25 mouse cellular contexts compared by ENCODE assay signal in the genomic region with DNA sequence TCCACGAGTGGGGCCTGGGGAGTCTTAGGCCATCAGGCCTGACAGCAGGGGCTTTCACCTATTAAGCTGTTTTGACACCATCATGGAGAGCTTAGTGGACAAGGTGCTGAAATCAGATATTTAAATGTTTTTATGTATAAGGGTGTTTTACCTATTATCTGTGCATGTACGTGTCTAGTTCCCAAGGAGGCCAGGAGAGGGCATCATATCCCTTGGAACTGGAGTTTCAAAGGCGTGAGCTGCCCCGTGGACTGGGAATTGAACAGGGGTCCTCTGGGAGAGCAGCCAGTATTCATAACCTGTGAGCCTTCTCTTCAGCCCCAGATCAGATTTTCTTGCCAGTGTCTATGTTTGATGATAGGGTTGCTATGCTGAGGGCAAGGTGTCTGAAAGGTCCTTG. TPM values are rescaled to one million over a fixed set of nuclear protein-coding genes. Genes with fewer than 3 reads are reported as not detected.
DNase-seq lines count a peak whose midpoint lies in the region; ATAC-seq and TF ChIP-seq lines count a peak whose summit lies in the region.
"Had no signal": no experiment of that assay in that cellular context is flagged by ENCODE, and none has a peak within 500 bp of the region (broad histone marks: within the 10 kb centered on the region; RNA-seq: fewer than 3 reads in every experiment).

No protein-coding gene starts in this region.

- TF ChIP-seq CTCF in heart, adult 2 months (IDR thresholded peaks at IDR 0.05): peak; percentile 23
- peak; percentile 22 for TF ChIP-seq CTCF in left cerebral cortex, adult 2 months (IDR thresholded peaks at IDR 0.05)
- peak; percentile 45 for TF ChIP-seq CTCF in ES-Bruce4 (IDR thresholded peaks at IDR 0.05; ENCODE audit: low read depth, low read length)

- no peak overlapping the region for H3K9ac ChIP-seq in heart, adult 2 months (ENCODE audit: low read depth, low read length)
- no peak overlapping the region for H3K9ac ChIP-seq in heart, embryonic 11.5 days (ENCODE audit: low read depth, low read length)
- H3K9ac ChIP-seq in ES-Bruce4 (ENCODE audit: low read depth, poor library complexity, severe bottlenecking): no peak overlapping the region
- H3K9ac ChIP-seq: heart, embryonic 15.5 days; limb, embryonic 15.5 days; liver, embryonic 14.5 days; lung, embryonic 14.5 days; midbrain, embryonic 12.5 days; neural tube, embryonic 13.5 days had no signal

- 91% methylated on average over 4 of the region's 4 CpGs for WGBS in heart, adult 2 months
- WGBS in heart, embryonic 11.5 days (ENCODE audit: insufficient replicate concordance): 80% methylated on average over 4 of the region's 4 CpGs

- no peaks in the 10 kb centered on the region for H3K9me3 ChIP-seq in heart, embryonic 11.5 days (replicated peaks; ENCODE audit: control insufficient read depth, low read length)
- no peaks in the 10 kb centered on the region for H3K9me3 ChIP-seq in ES-Bruce4 (replicated peaks; ENCODE audit: control insufficient read depth, insufficient read depth, low read length, poor library complexity, severe bottlenecking)
- H3K9me3 ChIP-seq: heart, embryonic 15.5 days; limb, embryonic 10.5 days; limb, embryonic 15.5 days; midbrain, embryonic 12.5 days; neural tube, embryonic 13.5 days had no signal

- TF ChIP-seq EP300 in heart, adult 2 months (IDR thresholded peaks at IDR 0.05; ENCODE audit: insufficient read depth, low read depth, low read length): no peak
- TF ChIP-seq EP300 in ES-Bruce4 (IDR thresholded peaks at IDR 0.05; ENCODE audit: insufficient read depth, low read depth, low read length): no peak

- no peak for TF ChIP-seq POLR2A in heart, adult 2 months (IDR thresholded peaks at IDR 0.05; ENCODE audit: insufficient read depth, low read depth, low read length)
- TF ChIP-seq POLR2A in ES-Bruce4 (IDR thresholded peaks at IDR 0.05; ENCODE audit: insufficient read depth, low read length): no peak

- no peak overlapping the region for H3K4me3 ChIP-seq in heart, adult 2 months
- no peak overlapping the region for H3K4me3 ChIP-seq in heart, embryonic 11.5 days (ENCODE audit: low read depth, low read length)
- no peak overlapping the region for H3K4me3 ChIP-seq in left cerebral cortex, adult 2 months
- H3K4me3 ChIP-seq in ES-Bruce4 (ENCODE audit: low read depth, low read length): no peak overlapping the region
- H3K4me3 ChIP-seq: erythroblast, embryonic 14.5 days; heart, embryonic 15.5 days; limb, embryonic 10.5 days; limb, embryonic 15.5 days; midbrain, embryonic 12.5 days; neural tube, embryonic 13.5 days had no signal

- no peak overlapping the region for H3K27ac ChIP-seq in heart, adult 2 months
- H3K27ac ChIP-seq in heart, embryonic 11.5 days (ENCODE audit: low read depth, low read length): no peak overlapping the region
- no peak overlapping the region for H3K27ac ChIP-seq in left cerebral cortex, adult 2 months
- no peak overlapping the region for H3K27ac ChIP-seq in ES-Bruce4 (ENCODE audit: insufficient read depth, low read length)
- H3K27ac ChIP-seq: heart, embryonic 15.5 days; limb, embryonic 10.5 days; limb, embryonic 15.5 days; liver, embryonic 14.5 days; midbrain, embryonic 12.5 days; neural tube, embryonic 13.5 days had no signal

- intact Hi-C loops in heart, adult 2 months (cut with DNase I): loop anchor here (10.0 kb wide), 1 partner anchor 114 kb away; no protein-coding TSS in a partner anchor
- intact Hi-C loops in left cerebral cortex, adult 2 months (cut with DNase I): loop anchor here (10.0 kb wide), 1 partner anchor 114 kb away; no protein-coding TSS in a partner anchor
- intact Hi-C loops in left cerebral cortex, postnatal 4 days (cut with DNase I): no loop called here

- no peak overlapping the region for H3K4me2 ChIP-seq in heart, embryonic 11.5 days
- H3K4me2 ChIP-seq: heart, embryonic 15.5 days; limb, embryonic 15.5 days; lung, embryonic 14.5 days; midbrain, embryonic 12.5 days; neural tube, embryonic 13.5 days had no signal

- DNase-seq in heart, adult 2 months: no peak
- no peak for DNase-seq in left cerebral cortex, adult 2 months (ENCODE audit: extremely low spot score in 1 of 2, low spot score in 2 of 2)
- no peak for DNase-seq in left cerebral cortex, postnatal 4 days
- peak; percentile 34 for DNase-seq in ZHBTc4 (ENCODE audit: low read depth, low spot score)
- DNase-seq in adrenal gland, postnatal 10 days: no peak
- no peak for DNase-seq in layer of hippocampus, adult 18-20 months (ENCODE audit: low spot score in 2 of 2)
- DNase-seq: adrenal gland, postnatal 25 days; cerebellum, adult 18-20 months; cerebellum, postnatal 10 days; gastrocnemius, postnatal 25 days; kidney, adult 2 months; kidney, postnatal 10 days; lung, embryonic 14.5 days; lung, postnatal 36 days; right cerebral cortex, postnatal 4 days; thymus, postnatal 4 days had no signal

- peaks cover 5% of the 10 kb centered on the region for H3K4me1 ChIP-seq in heart, adult 2 months (ENCODE audit: control insufficient read depth, insufficient read depth, low read length)
- H3K4me1 ChIP-seq in heart, embryonic 11.5 days (ENCODE audit: control insufficient read depth, insufficient read depth, low read length): peaks cover 15% of the 10 kb centered on the region
- H3K4me1 ChIP-seq in ES-Bruce4 (ENCODE audit: control insufficient read depth, insufficient read depth, low read length): no peaks in the 10 kb centered on the region

- no peak for ATAC-seq in heart, embryonic 11.5 days (replicated peaks; ENCODE audit: insufficient number of reproducible peaks, low FRiP score, low TSS enrichment)

- H3K27me3 ChIP-seq in heart, adult 2 months (ENCODE audit: control insufficient read depth, insufficient read depth, low read length): no peaks in the 10 kb centered on the region
- H3K27me3 ChIP-seq in heart, embryonic 11.5 days (ENCODE audit: control insufficient read depth, insufficient read depth, low read length): no peaks in the 10 kb centered on the region
- H3K27me3 ChIP-seq in ES-Bruce4 (ENCODE audit: control insufficient read depth, insufficient read depth, low read length, poor library complexity, severe bottlenecking): no peaks in the 10 kb centered on the region
- H3K27me3 ChIP-seq: heart, embryonic 15.5 days; neural tube, embryonic 13.5 days had no signal

- no peaks in the 10 kb centered on the region for H3K36me3 ChIP-seq in heart, adult 2 months (ENCODE audit: control insufficient read depth, insufficient read depth, low read length)
- H3K36me3 ChIP-seq in heart, embryonic 11.5 days (ENCODE audit: control insufficient read depth, insufficient read depth, low read length): no peaks in the 10 kb centered on the region
- H3K36me3 ChIP-seq in ES-Bruce4 (ENCODE audit: control insufficient read depth, insufficient read depth, low read length, poor library complexity, severe bottlenecking): no peaks in the 10 kb centered on the region
- H3K36me3 ChIP-seq: heart, embryonic 15.5 days; limb, embryonic 15.5 days; midbrain, embryonic 12.5 days; neural tube, embryonic 13.5 days had no signal

- H3K79me2 ChIP-seq in heart, adult 2 months (replicated peaks; ENCODE audit: control insufficient read depth, insufficient read depth, low read length): 0 out of 2 replicates have a peak, but pooled peaks cover under 1% of the 10 kb centered on the region

RNA-seq across cellular contexts. Expression of a gene that starts 2.4 kb away (rescaled TPM):
- total RNA-seq in heart, adult 2 months (2021): 10 to 100 TPM; 39.7 to 43.7 TPM
- polyA plus RNA-seq in heart, adult 2 months (2012; rRNA removed): 24.8 and 29.1 TPM in 2 replicates
- polyA plus RNA-seq in heart, embryonic 11.5 days (2014; fragmentation: Nextera tagmentation; extraction: Ambion mirVana): 30.5 and 33.6 TPM in 2 replicates
- total RNA-seq in left cerebral cortex, adult 2 months (2021): 100 to 1,000 TPM; 179 to 187 TPM
- 100 to 1,000 TPM; 192 TPM for total RNA-seq in left cerebral cortex, postnatal 4 days (2021)
- 71.7 TPM in 2 replicates for polyA plus RNA-seq in ES-Bruce4 (2011; ENCODE audit: insufficient read depth, insufficient read length, low read depth, missing spikeins)
- total RNA-seq in adrenal gland, postnatal 10 days (2021): 10 to 100 TPM; 72.1 to 93.7 TPM
- 100 to 1,000 TPM; 141 to 142 TPM for total RNA-seq in layer of hippocampus, adult 18-20 months (2021)
